Mouse (Mus musculus) neural tube, embryonic 13.5 days (tissue): Measurements from ENCODE around the gene Btbd3. TPM values are rescaled to one million over a fixed set of nuclear protein-coding genes. Genes with fewer than 3 reads are reported as not detected.
"Not testable (repeated sequence)": the region's sequence is repeated elsewhere in the genome, so short reads cannot be mapped to it uniquely, and the experiment has no call there.

ENCODE experiments used
- ATAC-seq: fragments of 200-750 bp; cut with Nextera tagmentation; 2 replicates; pipeline ENCODE4 v1.8.0; 2017; ENCODE audit warnings: low read depth, mild to moderate bottlenecking, moderate TSS enrichment, moderate library complexity
- H3K27ac ChIP-seq: fragments of 300-500 bp; sonication (generic); replicated peaks from 2 replicates; pipeline ENCODE4 v1.5.1; 2015; ENCODE audit warnings: moderate library complexity, mild to moderate bottlenecking, inconsistent platforms
- H3K27me3 ChIP-seq: fragments of 300-500 bp; sonication (generic); 2 replicates; pipeline ENCODE4 v1.6.1; 2015; ENCODE audit warnings: mild to moderate bottlenecking, inconsistent platforms
- H3K36me3 ChIP-seq: fragments of 300-500 bp; sonication (generic); 2 replicates; pipeline ENCODE4 v1.6.1; 2015; ENCODE audit warnings: mild to moderate bottlenecking, inconsistent platforms
- H3K4me1 ChIP-seq: fragments of 300-500 bp; sonication (generic); replicated peaks from 2 replicates; pipeline ENCODE4 v1.6.1; 2015; ENCODE audit warnings: inconsistent platforms
- H3K4me2 ChIP-seq: fragments of 300-500 bp; sonication (generic); 2 replicates; pipeline ENCODE4 v1.6.1; 2015; ENCODE audit warnings: inconsistent platforms, mild to moderate bottlenecking, moderate library complexity
- H3K4me3 ChIP-seq: fragments of 300-500 bp; sonication (generic); 2 replicates; pipeline ENCODE4 v1.5.1; 2015; ENCODE audit warnings: mild to moderate bottlenecking, inconsistent platforms
- H3K9ac ChIP-seq: fragments of 300-500 bp; sonication (generic); 2 replicates; pipeline ENCODE4 v1.6.1; 2015; ENCODE audit warnings: moderate library complexity, mild to moderate bottlenecking, inconsistent platforms
- H3K9me3 ChIP-seq: fragments of 300-500 bp; sonication (generic); 2 replicates; pipeline ENCODE4 v1.6.1; 2016; ENCODE audit warnings: inconsistent platforms
- WGBS: fragments of 180-500 bp; shearing (Covaris S2); methylation state at CpG from one replicate; pipeline ENCODE4 v1.1.7; 2015; 5-methylcytosine and 5-hydroxymethylcytosine counted together
- polyA plus RNA-seq: library from polyadenylated mRNA; unstranded; fragments of >200 nt; fragmentation: Nextera tagmentation; extraction: Ambion mirVana; gene quantifications from 2 replicates; pipeline ENCODE4 v1.2.1, GENCODE M21; 2015

Btbd3 gene
- polyA plus RNA-seq, 1 experiment from 2014 or later: 20.7 TPM

GRCm38 (mm10) chr2:138334198-138334597 is 77.8 kb downstream of the Btbd3 start:
- not testable (repeated sequence) for H3K9me3 ChIP-seq, H3K27me3 ChIP-seq, H3K36me3 ChIP-seq, H3K4me2 ChIP-seq, H3K4me3 ChIP-seq, H3K27ac ChIP-seq, H3K9ac ChIP-seq, H3K4me1 ChIP-seq, ATAC-seq
- 83% methylated on average over 2 of the region's 2 CpGs for WGBS

- H3K27me3 ChIP-seq: no peaks in the 10 kb centered on the region
- 50% methylated on average over 6 of the region's 6 CpGs for WGBS
- ATAC-seq: no peak
- no peaks in the 10 kb centered on the region for H3K4me1 ChIP-seq
- H3K9ac ChIP-seq: no peak overlapping the region
- H3K4me2 ChIP-seq: no peak overlapping the region
- H3K4me3 ChIP-seq: no peak overlapping the region
- H3K9me3 ChIP-seq: no peaks in the 10 kb centered on the region
- H3K36me3 ChIP-seq: no peaks in the 10 kb centered on the region
- no peak overlapping the region for H3K27ac ChIP-seq
These were observed 81.6 kb downstream of the Btbd3 start for GRCm38 (mm10) chr2:138337886-138338494.

GRCm38 (mm10) chr2:138338524-138338923 is 82.2 kb downstream of the Btbd3 start:
- no peaks in the 10 kb centered on the region for H3K27me3 ChIP-seq
- H3K27ac ChIP-seq: no peak overlapping the region
- H3K9ac ChIP-seq: no peak overlapping the region
- ATAC-seq: no peak
- 72% methylated on average over 1 of the region's 1 CpGs for WGBS
- H3K4me1 ChIP-seq: no peaks in the 10 kb centered on the region
- H3K9me3 ChIP-seq: no peaks in the 10 kb centered on the region
- H3K4me3 ChIP-seq: no peak overlapping the region
- H3K36me3 ChIP-seq: no peaks in the 10 kb centered on the region
- H3K4me2 ChIP-seq: no peak overlapping the region

GRCm38 (mm10) chr2:138355366-138355765 is 99.0 kb downstream of the Btbd3 start:
- no peaks in the 10 kb centered on the region for H3K36me3 ChIP-seq
- ATAC-seq: no peak
- 88% methylated on average over 3 of the region's 3 CpGs for WGBS
- no peak overlapping the region for H3K4me2 ChIP-seq
- no peaks in the 10 kb centered on the region for H3K9me3 ChIP-seq
- no peaks in the 10 kb centered on the region for H3K4me1 ChIP-seq
- no peak overlapping the region for H3K27ac ChIP-seq
- no peaks in the 10 kb centered on the region for H3K27me3 ChIP-seq
- H3K4me3 ChIP-seq: no peak overlapping the region
- no peak overlapping the region for H3K9ac ChIP-seq

GRCm38 (mm10) chr2:138362474-138362873 is 106.1 kb downstream of the Btbd3 start:
- Histone ChIP-seq H3K4me2 (no peak overlapping the region), H3K27ac (no peak overlapping the region), H3K9ac (no peak overlapping the region), H3K4me3 (no peak overlapping the region), H3K9me3 (no peaks in the 10 kb centered on the region), H3K27me3 (no peaks in the 10 kb centered on the region), H3K36me3 (no peaks in the 10 kb centered on the region), H3K4me1 (no peaks in the 10 kb centered on the region)
- 61% methylated on average over 5 of the region's 5 CpGs for WGBS
- no peak for ATAC-seq

GRCm38 (mm10) chr2:138365391-138365790 is 109.0 kb downstream of the Btbd3 start:
- ATAC-seq: no peak
- no peak overlapping the region for H3K27ac ChIP-seq
- no peaks in the 10 kb centered on the region for H3K27me3 ChIP-seq
- H3K4me3 ChIP-seq: no peak overlapping the region
- WGBS: 93% methylated on average over 4 of the region's 4 CpGs
- H3K9me3 ChIP-seq: no peaks in the 10 kb centered on the region
- no peaks in the 10 kb centered on the region for H3K36me3 ChIP-seq
- H3K4me2 ChIP-seq: no peak overlapping the region
- H3K4me1 ChIP-seq: no peaks in the 10 kb centered on the region
- no peak overlapping the region for H3K9ac ChIP-seq

- H3K4me2 ChIP-seq: no peak overlapping the region
- H3K9ac ChIP-seq: no peak overlapping the region
- H3K27ac ChIP-seq: no peak overlapping the region
- ATAC-seq: no peak
- H3K9me3 ChIP-seq: no peaks in the 10 kb centered on the region
- no peak overlapping the region for H3K4me3 ChIP-seq
- H3K36me3 ChIP-seq: no peaks in the 10 kb centered on the region
- WGBS: 92% methylated on average over 5 of the region's 5 CpGs
- H3K27me3 ChIP-seq: no peaks in the 10 kb centered on the region
- no peaks in the 10 kb centered on the region for H3K4me1 ChIP-seq
These were observed 118.2 kb downstream of the Btbd3 start for GRCm38 (mm10) chr2:138374556-138374955.

- H3K4me3 ChIP-seq: no peak overlapping the region
- no peak for ATAC-seq
- no peak overlapping the region for H3K9ac ChIP-seq
These were observed 122.5 kb downstream of the Btbd3 start for GRCm38 (mm10) chr2:138378855-138379254.

GRCm38 (mm10) chr2:138384762-138385161 is 128.4 kb downstream of the Btbd3 start:
- Histone ChIP-seq H3K4me3 (no peak overlapping the region), H3K9ac (no peak overlapping the region), H3K27me3 (no peaks in the 10 kb centered on the region), H3K36me3 (no peaks in the 10 kb centered on the region), H3K4me1 (no peaks in the 10 kb centered on the region), H3K9me3 (no peaks in the 10 kb centered on the region), H3K27ac (no peak overlapping the region), H3K4me2 (no peak overlapping the region)
- 90% methylated on average over 2 of the region's 2 CpGs for WGBS
- ATAC-seq: no peak

More at GRCm38 (mm10) chr2:138378855-138379254, 122.5 kb downstream of the Btbd3 start:
- Histone ChIP-seq H3K27ac (no peak overlapping the region), H3K4me1 (no peaks in the 10 kb centered on the region), H3K27me3 (no peaks in the 10 kb centered on the region), H3K36me3 (no peaks in the 10 kb centered on the region), H3K4me2 (no peak overlapping the region), H3K9me3 (no peaks in the 10 kb centered on the region)

- Histone ChIP-seq H3K27me3 (no peaks in the 10 kb centered on the region), H3K36me3 (no peaks in the 10 kb centered on the region), H3K4me2 (no peak overlapping the region), H3K27ac (no peak overlapping the region), H3K9ac (no peak overlapping the region), H3K9me3 (no peaks in the 10 kb centered on the region), H3K4me3 (no peak overlapping the region), H3K4me1 (no peaks in the 10 kb centered on the region)
- WGBS: 68% methylated on average over 1 of the region's 1 CpGs
- ATAC-seq: no peak
These were observed 132.2 kb downstream of the Btbd3 start for GRCm38 (mm10) chr2:138388591-138388990.

GRCm38 (mm10) chr2:138403046-138403445 is 146.7 kb downstream of the Btbd3 start:
- H3K27me3 ChIP-seq: no peaks in the 10 kb centered on the region
- ATAC-seq: no peak
- H3K9me3 ChIP-seq: no peaks in the 10 kb centered on the region
- peaks cover 10% of the 10 kb centered on the region for H3K4me1 ChIP-seq
- WGBS: 59% methylated on average over 5 of the region's 5 CpGs
- H3K36me3 ChIP-seq: no peaks in the 10 kb centered on the region
- H3K4me3 ChIP-seq: no peak overlapping the region
- H3K27ac ChIP-seq: no peak overlapping the region
- H3K9ac ChIP-seq: no peak overlapping the region
- H3K4me2 ChIP-seq: no peak overlapping the region

GRCm38 (mm10) chr2:138405753-138406528 is 149.6 kb downstream of the Btbd3 start:
- H3K36me3 ChIP-seq: no peaks in the 10 kb centered on the region
- 5% methylated on average over 4 of the region's 4 CpGs for WGBS
- H3K9ac ChIP-seq: no peak overlapping the region
- no peaks in the 10 kb centered on the region for H3K9me3 ChIP-seq
- H3K27ac ChIP-seq: 0 out of 2 replicates have a peak overlapping the region, but pooled peaks have one; percentile 23
- H3K4me1 ChIP-seq: peaks cover 10% of the 10 kb centered on the region
- H3K4me2 ChIP-seq: no peak overlapping the region
- peak; percentile 91 for ATAC-seq
- H3K4me3 ChIP-seq: no peak overlapping the region
- no peaks in the 10 kb centered on the region for H3K27me3 ChIP-seq

- Histone ChIP-seq H3K4me1 (peaks cover 10% of the 10 kb centered on the region), H3K27me3 (no peaks in the 10 kb centered on the region), H3K4me3 (no peak overlapping the region), H3K27ac (0 out of 2 replicates have a peak overlapping the region, but pooled peaks have one; percentile 23), H3K36me3 (no peaks in the 10 kb centered on the region), H3K4me2 (no peak overlapping the region), H3K9me3 (no peaks in the 10 kb centered on the region), H3K9ac (no peak overlapping the region)
- ATAC-seq: peak; percentile 74
These were observed 150.3 kb downstream of the Btbd3 start for GRCm38 (mm10) chr2:138406703-138407102.
